Mouse (Mus musculus) cerebellum, adult 2 months (tissue): ENCODE data around the gene Phf20. TPM values are rescaled to one million over a fixed set of nuclear protein-coding genes. Genes with fewer than 3 reads are reported as not detected.

Experiments used
- DNase-seq, 2 experiments: peaks; one replicate each; pipeline ENCODE4 v3.0.0; 2021
- H3K27ac ChIP-seq: fragments of 200-500 bp; 2 replicates; pipeline ENCODE4 v1.5.1; 2012; ENCODE audit warnings: low read length, control low read depth, inconsistent platforms; ENCODE audit not compliant: insufficient read depth
- H3K27me3 ChIP-seq: fragments of 200-500 bp; 2 replicates; pipeline ENCODE4 v1.6.1; 2012; ENCODE audit warnings: inconsistent platforms, mild to moderate bottlenecking, low read length, moderate library complexity; ENCODE audit not compliant: control insufficient read depth, insufficient read depth
- H3K4me1 ChIP-seq: fragments of 200-500 bp; 2 replicates; pipeline ENCODE4 v1.6.1; 2011; ENCODE audit warnings: low read length; ENCODE audit not compliant: control insufficient read depth, insufficient read depth
- H3K4me3 ChIP-seq: fragments of 200-500 bp; replicated peaks from 2 replicates; pipeline ENCODE3; 2011; ENCODE audit warnings: mild to moderate bottlenecking, low read depth, low read length, control low read depth; ENCODE audit not compliant: insufficient read depth
- CTCF ChIP-seq: fragments of 200-500 bp; IDR thresholded peaks from 2 replicates; pipeline ENCODE4 v1.5.1; 2011; ENCODE audit warnings: low read depth, mild to moderate bottlenecking, control low read depth, low read length, moderate library complexity, borderline replicate concordance; ENCODE audit not compliant: insufficient read depth
- POLR2A ChIP-seq: fragments of 200-500 bp; IDR thresholded peaks from 2 replicates; pipeline ENCODE4 v1.6.1; 2011; ENCODE audit warnings: low read length, control low read depth, borderline replicate concordance; ENCODE audit not compliant: insufficient read depth
- WGBS: fragments of 180-500 bp; shearing (Covaris S2); methylation state at CpG from one replicate; pipeline ENCODE4 v1.1.7; 2018; 5-methylcytosine and 5-hydroxymethylcytosine counted together
- polyA plus RNA-seq: library from polyadenylated mRNA; depleted of rRNA; stranded (reverse); fragments of >200 nt; gene quantifications from 2 replicates; pipeline ENCODE4 v1.2.3, GENCODE M21; 2012; rRNA removed

The Phf20 gene
- polyA plus RNA-seq, 1 experiment, result 44.6 TPM

DNA sequence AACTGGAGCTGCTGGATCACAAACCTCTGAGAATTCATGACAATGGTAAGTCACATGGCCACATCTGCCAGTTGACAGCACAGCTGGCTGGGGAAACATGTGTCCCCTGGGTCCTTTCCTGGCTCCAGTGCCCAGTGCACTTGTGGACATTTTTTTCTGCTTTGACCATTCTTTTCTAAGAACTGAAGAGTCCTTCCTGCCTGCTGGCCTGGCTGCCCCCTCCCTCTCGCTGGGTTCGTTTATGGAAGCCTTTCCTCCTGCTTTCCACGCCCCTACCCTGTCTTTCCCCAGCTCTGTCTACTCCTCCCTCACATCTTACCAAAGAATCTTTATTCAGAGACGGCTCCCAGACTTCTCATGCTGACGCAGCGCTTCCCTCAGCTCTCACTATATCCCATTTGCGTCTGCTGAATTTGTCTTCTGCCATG is 157.0 kb downstream of the Phf20 start:
- H3K4me1 ChIP-seq, result no peaks in the 10 kb centered on the region; the same call in 1 of the 2 replicates
- 64% methylated on average over 7 of the region's 7 CpGs for WGBS
- TF ChIP-seq CTCF, result no peak
- no peak for TF ChIP-seq POLR2A
- no peak for DNase-seq
- H3K4me3 ChIP-seq, result no peak overlapping the region
- H3K27me3 ChIP-seq, result no peaks in the 10 kb centered on the region
- no peak overlapping the region for H3K27ac ChIP-seq

GRCm38 (mm10) chr2:156356031-156356430 is 159.8 kb downstream of the Phf20 start:
- Histone ChIP-seq H3K27me3 (no peaks in the 10 kb centered on the region), H3K4me3 (no peak overlapping the region), H3K27ac (no peak overlapping the region), H3K4me1 (no peaks in the 10 kb centered on the region)
- no peak for TF ChIP-seq POLR2A
- TF ChIP-seq CTCF, result no peak
- peak; percentile 27 to 41 for DNase-seq
- 25% methylated on average over 7 of the region's 7 CpGs for WGBS

Other genes with a start within 250 kb of the Phf20 start
- gene Cep250, start 240.0 kb upstream of the Phf20 start, polyA plus RNA-seq, result 20.7 and 21.2 TPM in 2 replicates
- 3.7 and 4.2 TPM in 2 replicates for gene 6430550D23Rik, start 188.5 kb upstream of the Phf20 start, polyA plus RNA-seq
- gene Ergic3, start 188.4 kb upstream of the Phf20 start, polyA plus RNA-seq, result 316 and 328 TPM in 2 replicates
- 0.23 TPM in 1 of 2 replicates, not detected in the other for gene Fer1l4, start 143.5 kb upstream of the Phf20 start, polyA plus RNA-seq
- 5.4 and 6.1 TPM in 2 replicates for gene Spag4, start 131.3 kb upstream of the Phf20 start, polyA plus RNA-seq
- gene Cpne1, start 84.5 kb upstream of the Phf20 start, polyA plus RNA-seq, result 50.9 and 54.3 TPM in 2 replicates
- 9.2 and 12.6 TPM in 2 replicates for gene Rbm12, start 84.5 kb upstream of the Phf20 start, polyA plus RNA-seq
- gene Gm28036, start 69.4 kb upstream of the Phf20 start, polyA plus RNA-seq, result 4.0 and 5.7 TPM in 2 replicates
- 245 and 250 TPM in 2 replicates for gene Romo1, start 52.4 kb upstream of the Phf20 start, polyA plus RNA-seq
- 67.5 and 71.7 TPM in 2 replicates for gene Nfs1, start 52.3 kb upstream of the Phf20 start, polyA plus RNA-seq
- gene Rbm39, start 16.2 kb upstream of the Phf20 start, polyA plus RNA-seq, result 144 and 145 TPM in 2 replicates
- gene Cnbd2, start 115.8 kb downstream of the Phf20 start, polyA plus RNA-seq, result 9.5 and 9.7 TPM in 2 replicates
- 80.6 and 82.5 TPM in 2 replicates for gene Scand1, start 116.2 kb downstream of the Phf20 start, polyA plus RNA-seq
- gene Epb41l1, start 224.4 kb downstream of the Phf20 start, polyA plus RNA-seq, result 219 and 223 TPM in 2 replicates